In genomic region chr17:47981556-47982027, GRCm38 (mm10) we compare ENCODE assay signal across 1 mouse cellular context.
TF ChIP-seq lines count a peak whose summit lies in the region.

No protein-coding gene starts in this region.

TF ChIP-seq in MEL, 35 proteins besides CTCF, POLR2A, EP300 and RAD21 (continued from another document):
- TF ChIP-seq POLR2AphosphoS2 (IDR thresholded peaks at IDR 0.05; ENCODE audit: low read length), result no peak
